Mouse (Mus musculus): Measurements from ENCODE around the gene Cenpf.

Gene Cenpf

GRCm38 (mm10) chr1:189687654-189688387 lies at the start of gene Cenpf:
Gene Cenpf, minus strand, starts transcription at chr1:189688086.
- DNase-seq (ENCODE audit: low spot score) = peak; percentile 90

- DNase-seq (ENCODE audit: low spot score) = no peak
Observed at GRCm38 (mm10) chr1:189732156-189732555, 44.3 kb upstream of the Cenpf start.

GRCm38 (mm10) chr1:189731697-189732096 lies 43.8 kb upstream of the Cenpf start:
- DNase-seq (ENCODE audit: low spot score) = no peak

GRCm38 (mm10) chr1:189729141-189729815 lies 41.4 kb upstream of the Cenpf start:
- DNase-seq (ENCODE audit: low spot score) = no peak

- no peak for DNase-seq (ENCODE audit: low spot score)
Observed at GRCm38 (mm10) chr1:189728784-189729115, 40.9 kb upstream of the Cenpf start.

GRCm38 (mm10) chr1:189727884-189728783 lies 40.2 kb upstream of the Cenpf start, which contains the start of gene Ptpn14:
Gene Ptpn14, plus strand, starts transcription at chr1:189728268.
- no peak for DNase-seq (ENCODE audit: low spot score)

GRCm38 (mm10) chr1:189727346-189727883 lies 39.5 kb upstream of the Cenpf start:
- DNase-seq (ENCODE audit: low spot score) = no peak

GRCm38 (mm10) chr1:189726121-189726520 lies 38.2 kb upstream of the Cenpf start:
- DNase-seq (ENCODE audit: low spot score) = no peak

GRCm38 (mm10) chr1:189718600-189718999 lies 30.7 kb upstream of the Cenpf start:
- no peak for DNase-seq (ENCODE audit: low spot score)

GRCm38 (mm10) chr1:189717546-189717945 lies 29.7 kb upstream of the Cenpf start:
- DNase-seq (ENCODE audit: low spot score) = no peak

GRCm38 (mm10) chr1:189715915-189716797 lies 28.3 kb upstream of the Cenpf start:
- DNase-seq (ENCODE audit: low spot score) = no peak

- DNase-seq (ENCODE audit: low spot score) = no peak
Observed at GRCm38 (mm10) chr1:189709001-189709400, 21.1 kb upstream of the Cenpf start.

- no peak for DNase-seq (ENCODE audit: low spot score)
Observed at GRCm38 (mm10) chr1:189707419-189707818, 19.5 kb upstream of the Cenpf start.

- no peak for DNase-seq (ENCODE audit: low spot score)
Observed at GRCm38 (mm10) chr1:189707014-189707413, 19.1 kb upstream of the Cenpf start.

- DNase-seq (ENCODE audit: low spot score) = no peak
Observed at GRCm38 (mm10) chr1:189706040-189706645, 18.3 kb upstream of the Cenpf start.

- DNase-seq (ENCODE audit: low spot score) = no peak
Observed at GRCm38 (mm10) chr1:189703591-189703990, 15.7 kb upstream of the Cenpf start.

- DNase-seq (ENCODE audit: low spot score) = no peak
Observed at GRCm38 (mm10) chr1:189703156-189703555, 15.3 kb upstream of the Cenpf start.

- DNase-seq (ENCODE audit: low spot score) = no peak
Observed at GRCm38 (mm10) chr1:189700990-189701389, 13.1 kb upstream of the Cenpf start.

- DNase-seq (ENCODE audit: low spot score) = no peak
Observed at GRCm38 (mm10) chr1:189700186-189700585, 12.3 kb upstream of the Cenpf start.

GRCm38 (mm10) chr1:189698416-189698815 lies 10.5 kb upstream of the Cenpf start:
- DNase-seq (ENCODE audit: low spot score) = no peak

GRCm38 (mm10) chr1:189695321-189695720 lies 7.4 kb upstream of the Cenpf start:
- DNase-seq (ENCODE audit: low spot score) = no peak

Data from layer of hippocampus, adult 9-10 months (tissue).